Mouse (Mus musculus) frontal cortex, postnatal 10 days (tissue): ENCODE measurements around the gene Whrn.

ENCODE experiments used
- DNase-seq, 2 experiments: peaks; one replicate each; pipeline ENCODE4 v3.0.0; 2022; ENCODE audit warnings: low spot score in 2 of 2, mixed read lengths in 1 of 2

Whrn gene

GRCm38 (mm10) chr4:63444362-63445066 is 51.3 kb downstream of the Whrn start:
- DNase-seq: no peak

DNA sequence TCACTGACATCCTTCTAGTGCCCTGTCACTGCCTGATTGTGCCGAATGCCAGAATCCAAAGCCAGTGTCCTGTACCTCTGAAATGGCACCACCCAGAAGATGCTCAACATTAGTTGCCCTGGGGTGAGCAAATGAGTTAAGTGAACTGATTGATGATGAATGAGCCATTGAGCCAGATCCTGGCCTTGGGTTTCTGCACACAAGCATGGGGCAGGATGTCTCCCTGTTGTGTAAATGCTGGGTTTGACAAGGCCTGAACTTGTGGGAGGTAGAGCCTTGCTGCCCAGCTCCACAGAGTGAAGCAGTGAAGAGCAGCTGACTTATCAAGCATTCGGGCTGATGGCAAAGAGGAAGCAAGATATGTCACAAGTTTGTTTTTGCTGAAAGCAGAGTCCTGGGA is 52.7 kb downstream of the Whrn start:
- DNase-seq: no peak

DNA sequence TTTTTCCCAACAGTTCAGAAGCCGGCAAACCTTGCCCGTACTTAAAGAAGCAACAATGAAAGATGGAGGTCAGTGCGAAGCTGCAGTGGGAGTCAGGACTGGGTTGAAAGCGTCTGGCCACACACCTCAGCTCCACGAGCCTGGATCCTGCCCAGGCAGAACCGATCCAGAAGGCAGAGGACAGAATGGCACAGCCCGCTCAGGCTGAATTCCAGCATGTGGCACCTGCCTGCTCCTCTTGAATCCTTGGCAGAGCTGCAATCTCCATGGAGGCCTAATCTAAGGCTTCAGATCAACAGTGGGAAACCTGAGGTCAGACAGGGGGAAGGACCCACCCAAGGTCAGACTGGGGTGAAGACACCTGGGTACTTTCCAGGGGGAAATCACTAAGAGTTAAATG is 54.2 kb downstream of the Whrn start:
- no peak for DNase-seq

DNA sequence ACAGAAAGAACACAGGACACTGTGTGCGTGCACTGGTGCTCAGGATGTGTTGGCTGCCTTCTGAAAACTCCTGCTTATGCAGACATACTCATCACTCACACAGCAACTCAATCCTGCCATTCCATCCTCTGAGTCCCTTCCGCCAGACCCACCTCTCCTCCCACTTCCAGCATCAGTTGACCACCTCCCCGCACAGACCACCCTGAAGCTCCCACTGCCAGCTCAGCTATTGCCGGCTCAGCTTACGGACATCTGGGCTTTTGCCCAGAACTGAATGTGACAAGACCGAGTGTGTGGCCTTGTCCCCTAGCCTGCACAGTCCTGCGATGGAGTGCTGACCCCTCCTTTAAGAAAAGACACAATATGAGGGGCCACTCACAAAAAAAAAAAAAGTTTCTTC is 55.5 kb downstream of the Whrn start:
- DNase-seq: no peak

- DNase-seq: no peak
These were observed 57.8 kb downstream of the Whrn start for GRCm38 (mm10) chr4:63437968-63438367.

DNA sequence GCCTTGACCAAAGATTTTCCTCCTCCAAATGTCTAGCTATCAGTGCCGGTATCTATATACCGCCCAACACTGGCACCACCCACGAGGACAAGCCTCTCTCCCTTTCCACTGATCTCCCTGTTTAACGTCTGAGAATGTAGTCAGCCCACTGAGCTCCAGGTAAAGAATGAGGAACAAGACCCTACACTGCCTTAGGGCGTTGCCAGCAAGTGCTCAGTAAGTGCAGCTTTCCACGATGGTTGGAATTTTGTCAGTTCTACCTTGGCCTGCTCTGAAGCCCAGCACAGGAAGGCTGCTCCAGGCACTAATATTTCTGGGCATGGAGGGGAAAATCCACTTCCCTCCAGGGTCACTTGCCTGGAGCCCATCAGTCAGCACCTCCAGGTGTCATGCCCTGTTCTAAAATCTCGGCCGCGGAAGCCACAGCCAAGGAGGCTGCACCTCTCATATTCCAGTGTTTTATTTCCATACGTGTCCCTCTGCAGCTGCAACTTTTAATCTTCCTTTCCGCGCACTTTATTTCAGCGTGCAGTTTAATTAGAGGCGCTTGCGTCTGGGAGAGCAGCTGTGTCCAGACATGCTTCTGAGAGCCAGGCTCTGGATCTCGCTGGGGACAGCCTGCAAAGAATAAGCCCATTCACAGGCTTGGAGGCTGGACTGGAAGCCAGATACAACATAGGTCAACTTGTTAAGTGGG is 58.5 kb downstream of the Whrn start:
- DNase-seq: no peak

GRCm38 (mm10) chr4:63435402-63435801 is 60.4 kb downstream of the Whrn start:
- no peak for DNase-seq

GRCm38 (mm10) chr4:63431098-63431497 is 64.7 kb downstream of the Whrn start:
- no peak for DNase-seq

GRCm38 (mm10) chr4:63430357-63430756 is 65.4 kb downstream of the Whrn start:
- DNase-seq: no peak

GRCm38 (mm10) chr4:63426308-63426707 is 69.5 kb downstream of the Whrn start:
- DNase-seq: no peak

DNA sequence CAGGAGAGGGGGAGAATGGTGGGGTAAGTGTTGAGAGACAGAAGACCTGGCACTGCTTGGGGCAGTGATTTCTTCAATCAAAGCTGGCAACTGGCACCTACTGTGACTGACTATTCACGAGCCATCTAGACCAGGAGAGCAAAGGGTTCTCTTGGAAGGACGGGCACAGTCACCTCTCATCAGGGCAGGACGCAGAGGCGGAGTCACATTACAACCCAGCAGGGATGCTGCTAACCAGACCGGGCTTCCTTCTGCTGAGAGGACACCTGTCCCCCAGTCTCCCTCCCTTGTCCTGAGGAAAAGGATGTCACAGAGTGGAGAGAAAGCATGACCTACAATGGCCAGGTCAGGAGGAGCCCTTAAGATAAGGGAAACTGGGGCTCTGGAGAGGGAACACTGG is 72.0 kb downstream of the Whrn start:
- no peak for DNase-seq

GRCm38 (mm10) chr4:63423231-63423630 is 72.6 kb downstream of the Whrn start:
- no peak for DNase-seq

DNA sequence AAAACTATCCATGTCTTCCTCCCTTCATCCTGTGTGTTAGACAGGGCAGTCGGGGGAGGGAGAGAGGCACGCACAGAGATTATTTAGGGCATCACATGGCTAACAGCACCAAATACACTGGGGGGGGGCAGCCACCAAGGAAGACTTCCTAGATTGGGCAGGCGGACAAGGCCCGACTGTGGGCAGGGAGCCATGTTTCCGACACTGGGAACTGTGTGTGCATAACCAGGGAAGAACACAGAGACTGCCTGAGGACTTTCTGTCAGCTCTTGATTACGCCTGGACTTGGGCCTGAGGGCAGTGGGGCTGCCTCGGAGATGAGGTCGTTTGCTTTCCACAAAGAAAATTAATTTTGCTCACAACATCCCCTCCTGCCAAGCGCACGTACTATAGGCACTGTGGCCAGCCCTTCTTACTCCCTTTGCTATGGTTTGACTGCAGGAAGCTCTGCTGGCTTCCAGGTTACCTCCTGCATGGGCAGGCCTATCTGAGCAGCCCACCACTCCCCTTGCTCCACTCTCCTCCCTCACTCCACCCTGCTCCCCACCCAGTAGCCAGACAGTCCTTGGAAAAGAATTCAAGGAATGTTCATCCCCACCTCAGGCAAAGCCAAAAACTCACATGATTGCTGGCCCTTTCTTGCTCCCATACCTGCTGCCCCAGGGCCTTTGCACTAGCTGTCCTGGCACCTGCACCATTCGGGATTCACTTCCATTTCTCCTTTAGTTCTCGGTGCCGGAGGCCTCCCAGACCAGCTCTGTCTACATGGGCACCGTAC is 75.5 kb downstream of the Whrn start:
- DNase-seq: peak in 1 of 2 experiments; percentile 25

GRCm38 (mm10) chr4:63418270-63418669 is 77.5 kb downstream of the Whrn start:
- DNase-seq: no peak

- DNase-seq: peak; percentile 52 to 78
These were observed 78.4 kb downstream of the Whrn start for GRCm38 (mm10) chr4:63417318-63417957.

- DNase-seq: no peak
These were observed 80.8 kb downstream of the Whrn start for GRCm38 (mm10) chr4:63414951-63415350.

GRCm38 (mm10) chr4:63411222-63411621 is 84.6 kb downstream of the Whrn start:
- no peak for DNase-seq

- DNase-seq: peak; percentile 89 to 93
These were observed 85.2 kb downstream of the Whrn start for GRCm38 (mm10) chr4:63410583-63410934.

DNA sequence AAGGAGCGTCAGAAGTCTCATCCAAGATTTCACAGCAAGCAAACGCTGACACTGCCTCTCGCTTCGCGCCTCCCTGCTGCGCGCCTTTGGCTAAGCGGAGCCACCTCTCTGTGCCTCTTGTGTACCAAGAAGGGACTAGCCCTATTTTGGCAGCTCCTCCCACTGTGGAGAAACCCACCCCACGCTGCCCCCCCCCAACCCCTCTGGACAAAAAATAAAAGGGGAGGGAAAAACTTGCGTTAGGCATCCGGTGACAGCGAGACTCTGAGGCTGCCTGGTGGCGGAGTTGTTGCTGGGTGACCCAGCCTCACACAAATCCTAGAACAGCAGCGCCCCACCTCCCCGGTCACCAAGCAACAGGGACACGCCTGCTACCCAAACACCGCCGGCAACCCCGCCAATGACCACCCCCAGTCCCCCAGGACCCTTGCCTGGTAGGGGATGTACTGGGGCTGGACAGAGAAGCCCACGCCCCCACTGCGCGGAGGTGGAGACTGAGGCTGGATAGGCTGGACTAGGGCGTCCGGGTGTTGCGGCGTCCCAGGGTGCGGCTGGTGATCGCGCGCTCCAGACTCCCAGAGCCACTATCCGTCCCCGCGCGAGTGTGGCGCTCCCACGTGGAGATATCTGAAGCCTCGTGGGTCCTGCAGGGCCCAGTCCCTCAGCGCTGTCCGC is 85.7 kb downstream of the Whrn start:
- peak; percentile 64 to 68 for DNase-seq

DNA sequence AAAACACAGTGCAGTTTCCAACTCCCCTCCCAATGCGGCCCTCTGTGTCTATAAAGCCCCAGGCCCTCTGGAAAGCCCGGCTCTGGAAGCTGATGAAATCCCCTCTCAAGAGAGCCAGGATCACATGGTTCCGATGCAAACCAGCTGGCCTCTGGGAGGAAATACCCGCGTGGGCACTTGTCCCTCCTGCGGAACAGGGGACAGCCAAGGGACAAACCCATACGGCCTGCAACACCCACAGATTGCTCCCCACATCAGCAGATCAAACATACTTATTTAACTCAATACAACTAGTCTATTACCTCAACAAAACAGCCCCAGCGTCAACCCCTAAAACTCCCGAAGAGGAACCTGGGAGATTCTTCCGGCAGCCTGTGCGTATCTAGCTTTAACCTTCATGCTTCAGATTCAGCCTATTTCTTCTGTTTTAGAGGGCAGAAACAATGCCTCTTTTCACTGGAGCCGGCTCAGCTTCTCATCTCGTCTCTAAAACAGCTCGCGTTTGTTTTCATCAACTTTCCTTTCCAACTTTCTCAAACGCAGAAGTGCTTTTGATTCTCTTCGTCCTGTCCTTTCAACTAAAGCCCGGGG is 86.4 kb downstream of the Whrn start:
- DNase-seq: peak in 1 of 2 experiments; percentile 35

- peak in 1 of 2 experiments; percentile 59 for DNase-seq
These were observed 87.1 kb downstream of the Whrn start for GRCm38 (mm10) chr4:63408649-63409048.
